Mouse (Mus musculus): ENCODE measurements around the gene Crebrf.

DNA sequence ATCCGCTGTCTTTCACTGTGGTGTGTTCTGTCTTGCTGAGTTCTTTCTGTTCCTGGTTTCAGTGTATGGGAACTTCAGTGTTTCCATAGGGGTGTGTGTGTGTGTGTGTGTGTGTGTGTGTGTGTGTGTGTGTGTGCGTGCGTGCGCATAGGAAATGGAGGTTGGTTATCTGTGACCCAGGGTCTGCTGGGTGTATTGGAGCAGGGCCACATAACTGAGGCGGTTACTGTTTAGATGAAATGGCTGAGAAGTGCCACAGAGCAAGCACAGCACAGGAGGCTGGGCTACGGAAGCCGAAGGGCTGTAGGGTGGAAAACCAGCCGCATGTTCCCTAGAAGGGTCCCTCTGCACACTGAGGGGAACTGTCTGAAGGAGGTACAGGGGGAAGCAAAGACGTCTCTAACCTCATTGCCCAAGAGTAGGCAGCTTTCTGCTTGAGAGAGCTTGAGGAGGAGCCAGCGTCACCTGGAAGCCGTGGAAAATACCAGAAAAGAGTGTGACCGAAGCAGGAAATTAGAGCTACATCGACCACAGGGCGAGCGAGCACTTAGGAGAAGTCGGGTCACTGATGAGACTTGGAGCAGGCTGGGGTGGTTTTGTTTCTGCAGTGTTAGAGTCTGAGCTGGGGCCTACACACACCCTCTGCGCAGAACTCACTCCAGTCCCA is 29.0 kb upstream of the Crebrf start:
- TF ChIP-seq CTCF (IDR thresholded peaks at IDR 0.05; ENCODE audit: control insufficient read depth, insufficient read depth, insufficient read length): no peak
- TF ChIP-seq USF1 (IDR thresholded peaks at IDR 0.05; ENCODE audit: low read depth): no peak
- TF ChIP-seq CEBPB (IDR thresholded peaks at IDR 0.05; ENCODE audit: low read depth): no peak
- no peak for TF ChIP-seq MYOG (IDR thresholded peaks at IDR 0.05; ENCODE audit: control insufficient read depth, extremely low read depth, insufficient read length)
- no peak for TF ChIP-seq MYOD1 (IDR thresholded peaks at IDR 0.05; ENCODE audit: control insufficient read depth, insufficient read length, low read depth)
- TF ChIP-seq MAX (IDR thresholded peaks at IDR 0.05): no peak
- TF ChIP-seq FOSL1 (IDR thresholded peaks at IDR 0.05; ENCODE audit: insufficient read depth, low read length, poor library complexity, severe bottlenecking): no peak
